Mouse (Mus musculus) midbrain, embryonic 12.5 days (tissue): ENCODE data around the gene 4930548H24Rik. TPM values are rescaled to one million over a fixed set of nuclear protein-coding genes. Genes with fewer than 3 reads are reported as not detected.

ENCODE experiments used
- polyA plus RNA-seq: library from polyadenylated mRNA; unstranded; fragments of >200 nt; fragmentation: Nextera tagmentation; extraction: Ambion mirVana; gene quantifications from 2 replicates; pipeline ENCODE4 v1.2.1, GENCODE M21; 2016

The 4930548H24Rik gene
- polyA plus RNA-seq, 1 experiment from 2014 or later: 0.22 TPM

Other genes starting within 250 kb of the 4930548H24Rik start
- 144 and 151 TPM in 2 replicates for gene Nrbp1, start 244.9 kb upstream of the 4930548H24Rik start, polyA plus RNA-seq
- 0.63 and 0.71 TPM in 2 replicates for gene Gm9970, start 244.5 kb upstream of the 4930548H24Rik start, polyA plus RNA-seq
- 3.3 and 4.7 TPM in 2 replicates for gene Krtcap3, start 234.0 kb upstream of the 4930548H24Rik start, polyA plus RNA-seq
- 50.7 and 56.1 TPM in 2 replicates for gene Ift172, start 194.6 kb upstream of the 4930548H24Rik start, polyA plus RNA-seq
- 57.8 and 64.6 TPM in 2 replicates for gene Fndc4, start 189.7 kb upstream of the 4930548H24Rik start, polyA plus RNA-seq
- 0.20 and 0.48 TPM in 2 replicates for gene Gckr, start 188.3 kb upstream of the 4930548H24Rik start, polyA plus RNA-seq
- 99.2 and 103 TPM in 2 replicates for gene Zfp512, start 33.3 kb upstream of the 4930548H24Rik start, polyA plus RNA-seq
- gene Gpn1, start 9.0 kb downstream of the 4930548H24Rik start, polyA plus RNA-seq: 70.9 and 72.3 TPM in 2 replicates
- gene Slc4a1ap, start 41.3 kb downstream of the 4930548H24Rik start, polyA plus RNA-seq: 37.7 and 39.2 TPM in 2 replicates
- gene Supt7l, start 42.1 kb downstream of the 4930548H24Rik start, polyA plus RNA-seq: 29.9 and 30.4 TPM in 2 replicates
- 196 and 204 TPM in 2 replicates for gene Mrpl33, start 111.2 kb downstream of the 4930548H24Rik start, polyA plus RNA-seq
- 2.0 and 2.4 TPM in 2 replicates for gene Rbks, start 211.9 kb downstream of the 4930548H24Rik start, polyA plus RNA-seq
- gene Babam2, start 211.9 kb downstream of the 4930548H24Rik start, polyA plus RNA-seq: 46.4 and 52.6 TPM in 2 replicates